Mouse (Mus musculus): ENCODE measurements at regions not wholly inside any gene's neighbourhood (a gene's known extent, or its start where the extent isn't known, plus 50 kb on each side); places are given as distances from the start of the nearest gene placed in this dataset.

DNA sequence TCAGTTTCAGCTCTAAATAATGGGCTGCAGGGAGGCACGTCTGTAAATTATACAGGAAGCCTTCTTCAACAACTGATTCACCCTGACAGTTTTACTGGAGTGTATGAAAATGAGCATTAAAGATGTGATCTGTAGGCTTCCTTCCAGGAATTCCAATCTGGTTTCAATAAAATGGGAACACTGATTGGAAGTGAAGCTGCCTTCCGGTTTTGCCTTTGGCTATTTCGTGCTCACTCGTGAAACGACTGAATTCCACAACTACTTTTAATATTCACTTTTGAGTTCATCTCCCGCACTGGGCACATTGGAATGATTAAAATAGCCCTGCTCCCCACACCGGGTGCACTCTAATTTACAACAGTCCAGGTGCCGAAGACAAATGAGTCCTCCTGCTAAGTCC is 286.2 kb upstream of the Mki67 start:
- 63% methylated on average over 8 of the region's 8 CpGs for WGBS (ENCODE audit: insufficient replicate concordance)
- no peak for DNase-seq
- Histone ChIP-seq H3K27me3 (peaks cover 7% of the 10 kb centered on the region; the same call in 1 of the 2 replicates), H3K4me2 (no peak overlapping the region), H3K9me3 (replicated peaks) (no peaks in the 10 kb centered on the region), H3K4me1 (replicated peaks) (no peaks in the 10 kb centered on the region), H3K36me3 (no peaks in the 10 kb centered on the region), H3K27ac (no peak overlapping the region), H3K4me3 (replicated peaks) (no peak overlapping the region), H3K9ac (no peak overlapping the region)
- ATAC-seq (ENCODE audit: low read depth), result no peak

DNA sequence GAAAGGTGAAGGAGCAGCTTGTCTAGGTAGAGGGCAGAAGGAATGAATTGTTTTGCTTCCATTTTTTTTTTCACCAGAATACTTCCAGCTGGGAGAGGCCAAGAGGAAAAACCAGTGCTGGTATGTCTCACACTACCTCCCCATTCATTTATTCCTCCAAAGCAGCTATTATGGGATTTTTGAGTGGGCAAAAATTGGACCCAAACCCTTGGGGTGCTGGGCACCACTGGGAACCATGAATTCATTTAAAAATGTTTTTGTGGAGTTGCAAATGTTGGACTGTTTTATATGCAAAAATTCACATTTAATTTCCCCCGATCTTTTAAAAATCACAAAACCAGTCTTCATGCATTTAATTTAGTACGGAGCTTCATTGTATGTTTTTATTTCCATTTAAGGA is 287.1 kb upstream of the Mki67 start:
- H3K27ac ChIP-seq, result no peak overlapping the region
- WGBS (ENCODE audit: insufficient replicate concordance), result 75% methylated on average over 2 of the region's 2 CpGs

DNA sequence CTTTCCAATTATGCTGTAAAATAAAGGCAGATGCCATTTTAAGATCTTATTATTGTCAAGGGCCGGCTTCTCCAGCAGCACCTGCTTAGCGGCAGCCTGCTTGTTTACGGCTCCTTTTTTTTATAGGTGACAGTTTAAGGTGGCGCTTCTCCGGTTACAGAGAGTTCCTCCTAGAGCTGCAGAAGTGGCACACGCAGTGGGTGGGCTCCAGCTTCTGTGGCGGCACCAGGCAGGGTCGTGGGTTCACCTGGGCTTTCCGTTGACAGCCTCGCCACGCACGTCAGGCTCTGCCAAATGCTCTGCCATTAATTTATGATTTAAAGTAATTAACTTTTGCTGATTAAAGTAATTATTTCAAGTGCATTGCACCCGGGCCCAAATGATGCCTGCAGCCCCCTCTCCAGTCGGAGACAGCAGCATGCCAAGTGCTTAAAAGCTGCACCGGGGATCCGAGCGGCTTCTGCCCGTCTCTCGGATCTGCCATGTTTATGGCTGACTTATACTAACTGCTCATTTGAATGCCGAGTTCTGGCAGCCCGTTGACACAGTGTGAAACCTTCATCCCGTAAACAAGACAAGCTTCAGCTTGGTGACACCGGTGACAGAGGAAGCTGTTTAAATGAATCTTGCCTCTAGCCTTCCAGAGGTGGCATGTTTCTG is 291.8 kb upstream of the Mki67 start:
- H3K27ac ChIP-seq, result no peak overlapping the region
- H3K4me3 ChIP-seq (replicated peaks), result no peak overlapping the region
- H3K9me3 ChIP-seq (replicated peaks), result no peaks in the 10 kb centered on the region
- DNase-seq, result no peak
- ATAC-seq (ENCODE audit: low read depth), result no peak
- WGBS (ENCODE audit: insufficient replicate concordance), result 31% methylated on average over 23 of the region's 23 CpGs
- peaks cover 21% of the 10 kb centered on the region for H3K27me3 ChIP-seq
- H3K4me2 ChIP-seq, result no peak overlapping the region
- H3K4me1 ChIP-seq (replicated peaks), result no peaks in the 10 kb centered on the region
- H3K9ac ChIP-seq, result no peak overlapping the region
- no peaks in the 10 kb centered on the region for H3K36me3 ChIP-seq

More for the DNA sequence above, 287.1 kb upstream of the Mki67 start:
- peaks cover 14% of the 10 kb centered on the region; the same call in 1 of the 2 replicates for H3K27me3 ChIP-seq
- no peak overlapping the region for H3K4me3 ChIP-seq (replicated peaks)
- H3K9me3 ChIP-seq (replicated peaks), result no peaks in the 10 kb centered on the region
- ATAC-seq (ENCODE audit: low read depth) (no peak), DNase-seq (no peak)
- no peak overlapping the region for H3K4me2 ChIP-seq
- no peaks in the 10 kb centered on the region for H3K4me1 ChIP-seq (replicated peaks)
- no peaks in the 10 kb centered on the region for H3K36me3 ChIP-seq
- no peak overlapping the region for H3K9ac ChIP-seq

DNA sequence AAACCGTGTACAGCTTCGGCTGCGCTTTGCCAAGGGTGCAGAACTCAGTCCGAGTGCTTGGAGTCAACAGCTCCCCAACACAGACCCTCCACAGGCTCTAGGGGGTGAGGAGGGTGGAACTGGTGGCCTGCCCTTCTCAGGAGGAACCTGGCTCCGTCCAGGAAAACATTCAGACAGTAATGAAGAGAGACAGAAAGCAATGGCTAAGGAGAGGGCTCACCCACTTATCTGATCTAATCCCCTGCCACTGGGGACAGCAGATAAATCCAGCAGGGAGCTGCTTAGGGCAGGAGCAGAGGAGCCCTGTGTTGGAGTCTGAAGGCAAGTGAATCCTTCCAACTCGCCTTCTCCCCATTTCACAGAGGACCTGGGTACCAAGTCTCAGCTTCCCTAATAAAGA is 292.3 kb upstream of the Mki67 start:
- Histone ChIP-seq H3K4me2 (no peak overlapping the region), H3K9me3 (replicated peaks) (no peaks in the 10 kb centered on the region), H3K4me3 (replicated peaks) (no peak overlapping the region), H3K4me1 (replicated peaks) (no peaks in the 10 kb centered on the region), H3K27ac (no peak overlapping the region), H3K9ac (no peak overlapping the region), H3K36me3 (no peaks in the 10 kb centered on the region), H3K27me3 (peaks cover 21% of the 10 kb centered on the region)
- no peak for DNase-seq
- no peak for ATAC-seq (ENCODE audit: low read depth)
- 34% methylated on average over 6 of the region's 6 CpGs for WGBS (ENCODE audit: insufficient replicate concordance)

GRCm38 (mm10) chr7:136010013-136010412 is 293.9 kb upstream of the Mki67 start:
- Histone ChIP-seq H3K27me3 (peaks cover 21% of the 10 kb centered on the region), H3K9ac (no peak overlapping the region), H3K4me1 (replicated peaks) (no peaks in the 10 kb centered on the region), H3K4me3 (replicated peaks) (no peak overlapping the region), H3K27ac (no peak overlapping the region), H3K9me3 (replicated peaks) (no peaks in the 10 kb centered on the region), H3K4me2 (no peak overlapping the region), H3K36me3 (no peaks in the 10 kb centered on the region)
- no peak for ATAC-seq (ENCODE audit: low read depth)
- DNase-seq, result no peak
- WGBS (ENCODE audit: insufficient replicate concordance), result 42% methylated on average over 7 of the region's 7 CpGs

DNA sequence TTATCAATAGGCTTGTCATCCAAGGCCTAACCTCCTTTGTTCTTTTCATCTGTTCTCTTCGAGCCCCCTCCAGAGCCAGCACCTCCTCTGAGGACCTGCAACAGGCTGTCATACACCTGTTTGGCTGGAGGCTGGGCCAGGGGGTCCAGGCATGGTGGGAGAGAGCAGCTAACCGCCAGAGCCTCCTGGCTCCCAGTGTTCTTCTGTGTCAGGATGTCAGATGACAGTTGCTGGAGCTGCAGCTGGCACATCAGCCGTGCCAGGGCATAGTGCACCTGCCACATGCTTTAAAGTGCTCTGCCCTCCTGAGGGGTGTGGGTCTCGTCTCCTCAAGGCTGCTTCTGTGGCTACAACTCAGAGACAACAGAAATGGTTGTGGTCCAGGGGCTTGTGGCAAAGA is 298.5 kb upstream of the Mki67 start:
- no peaks in the 10 kb centered on the region for H3K36me3 ChIP-seq
- no peak overlapping the region for H3K4me2 ChIP-seq
- H3K4me1 ChIP-seq (replicated peaks), result no peaks in the 10 kb centered on the region
- no peaks in the 10 kb centered on the region for H3K27me3 ChIP-seq
- no peak for DNase-seq
- WGBS (ENCODE audit: insufficient replicate concordance), result 39% methylated on average over 4 of the region's 4 CpGs
- no peaks in the 10 kb centered on the region for H3K9me3 ChIP-seq (replicated peaks)
- no peak overlapping the region for H3K9ac ChIP-seq
- no peak overlapping the region for H3K27ac ChIP-seq
- H3K4me3 ChIP-seq (replicated peaks), result no peak overlapping the region
- no peak for ATAC-seq (ENCODE audit: low read depth)

DNA sequence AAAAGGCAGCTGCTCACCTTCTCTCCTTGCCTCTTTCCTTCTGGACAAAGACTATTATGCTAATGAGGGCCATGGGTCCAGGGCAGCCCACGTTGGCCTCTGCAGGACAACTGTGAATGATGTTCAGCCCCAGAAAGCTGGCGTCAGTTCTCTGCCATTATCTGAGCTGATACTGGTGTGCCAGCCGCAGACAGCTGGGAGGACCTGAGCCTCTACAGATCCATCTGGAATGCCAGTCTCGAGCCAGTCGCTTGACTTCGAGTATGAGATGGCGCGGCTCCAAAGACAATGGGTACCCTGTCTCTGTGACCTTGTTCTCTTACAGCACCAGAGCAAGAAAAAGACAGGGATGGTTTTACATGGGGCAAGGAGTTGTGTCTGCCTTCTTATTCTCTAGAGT is 300.8 kb upstream of the Mki67 start:
- Histone ChIP-seq H3K9ac (no peak overlapping the region), H3K4me1 (replicated peaks) (no peaks in the 10 kb centered on the region), H3K27me3 (no peaks in the 10 kb centered on the region), H3K36me3 (no peaks in the 10 kb centered on the region), H3K27ac (no peak overlapping the region), H3K9me3 (replicated peaks) (no peaks in the 10 kb centered on the region), H3K4me3 (replicated peaks) (no peak overlapping the region), H3K4me2 (no peak overlapping the region)
- ATAC-seq (ENCODE audit: low read depth), result no peak
- WGBS (ENCODE audit: insufficient replicate concordance), result 74% methylated on average over 8 of the region's 8 CpGs
- DNase-seq, result no peak

- no peak overlapping the region for H3K4me2 ChIP-seq
Observed at GRCm38 (mm10) chr7:136020577-136020976, 304.4 kb upstream of the Mki67 start.

GRCm38 (mm10) chr7:136021071-136021470 is 304.9 kb upstream of the Mki67 start:
- Histone ChIP-seq H3K4me2 (no peak overlapping the region), H3K9ac (no peak overlapping the region), H3K4me1 (replicated peaks) (no peaks in the 10 kb centered on the region), H3K9me3 (replicated peaks) (no peaks in the 10 kb centered on the region), H3K36me3 (no peaks in the 10 kb centered on the region), H3K27ac (no peak overlapping the region), H3K27me3 (no peaks in the 10 kb centered on the region), H3K4me3 (replicated peaks) (no peak overlapping the region)
- 36% methylated on average over 2 of the region's 2 CpGs for WGBS (ENCODE audit: insufficient replicate concordance)
- DNase-seq (no peak), ATAC-seq (ENCODE audit: low read depth) (no peak)

More at GRCm38 (mm10) chr7:136020577-136020976, 304.4 kb upstream of the Mki67 start:
- no peak overlapping the region for H3K9ac ChIP-seq
- no peaks in the 10 kb centered on the region for H3K27me3 ChIP-seq
- H3K4me1 ChIP-seq (replicated peaks), result no peaks in the 10 kb centered on the region
- DNase-seq (no peak), ATAC-seq (ENCODE audit: low read depth) (no peak)
- H3K36me3 ChIP-seq, result no peaks in the 10 kb centered on the region
- H3K27ac ChIP-seq, result no peak overlapping the region
- 57% methylated on average over 7 of the region's 7 CpGs for WGBS (ENCODE audit: insufficient replicate concordance)
- H3K9me3 ChIP-seq (replicated peaks), result no peaks in the 10 kb centered on the region
- H3K4me3 ChIP-seq (replicated peaks), result no peak overlapping the region

DNA sequence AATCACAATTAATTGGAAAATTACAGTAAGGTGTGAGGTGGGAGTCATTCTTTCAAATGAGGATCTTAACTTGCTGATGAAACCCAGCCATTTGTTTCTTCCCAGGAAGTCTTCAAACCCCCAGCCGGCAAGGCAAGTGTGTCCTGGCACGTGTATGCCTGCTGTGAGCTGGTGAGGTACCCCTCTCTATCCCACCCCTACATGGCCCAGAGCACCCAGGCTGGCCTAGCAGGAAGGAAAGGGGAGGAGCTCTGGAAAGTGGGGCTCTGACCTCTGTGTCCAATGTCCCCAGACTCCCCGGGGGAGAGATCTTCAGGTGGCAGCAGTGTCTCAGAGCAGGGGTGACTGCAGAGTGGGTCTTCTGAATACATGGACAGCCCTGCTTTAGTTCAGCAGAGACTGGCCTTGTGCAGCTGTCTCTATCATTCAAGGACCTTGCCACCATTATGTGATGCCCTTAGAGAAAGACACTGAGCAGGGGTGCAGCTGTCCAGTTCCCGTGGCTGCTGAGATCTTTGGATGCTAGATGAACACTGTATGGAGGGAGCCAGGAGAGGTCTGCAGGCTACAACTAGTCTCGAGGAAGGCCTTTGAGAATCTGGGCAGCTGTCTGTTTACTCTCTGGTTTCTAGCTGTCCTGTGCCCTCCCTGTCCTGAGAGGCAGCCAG is 306.8 kb upstream of the Mki67 start:
- H3K9me3 ChIP-seq (replicated peaks), result no peaks in the 10 kb centered on the region
- no peak overlapping the region for H3K27ac ChIP-seq
- ATAC-seq (ENCODE audit: low read depth), result no peak
- H3K4me1 ChIP-seq (replicated peaks), result no peaks in the 10 kb centered on the region
- H3K9ac ChIP-seq, result no peak overlapping the region
- no peaks in the 10 kb centered on the region for H3K36me3 ChIP-seq
- WGBS (ENCODE audit: insufficient replicate concordance), result 32% methylated on average over 5 of the region's 5 CpGs
- H3K4me2 ChIP-seq, result no peak overlapping the region
- no peak overlapping the region for H3K4me3 ChIP-seq (replicated peaks)
- no peak for DNase-seq
- no peaks in the 10 kb centered on the region for H3K27me3 ChIP-seq

DNA sequence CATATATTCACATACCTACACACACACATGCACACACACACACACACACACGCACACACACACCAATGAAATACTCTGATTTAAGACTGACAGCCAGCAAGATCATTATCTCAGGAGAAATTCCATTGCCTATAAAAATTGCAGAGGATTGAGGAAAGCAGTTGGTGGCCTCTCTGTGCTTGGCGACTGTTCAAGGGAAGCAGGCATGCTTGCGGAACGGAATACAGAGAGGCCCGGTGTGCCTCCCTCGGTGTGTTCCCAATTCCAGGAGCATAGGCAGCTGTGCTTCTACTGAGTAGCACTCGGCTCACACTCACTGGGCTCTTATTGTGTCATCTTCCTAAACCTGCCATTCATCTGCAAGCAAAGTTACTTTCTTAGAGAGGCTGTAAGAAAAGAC is 310.3 kb upstream of the Mki67 start:
- ATAC-seq (ENCODE audit: low read depth), result no peak

DNA sequence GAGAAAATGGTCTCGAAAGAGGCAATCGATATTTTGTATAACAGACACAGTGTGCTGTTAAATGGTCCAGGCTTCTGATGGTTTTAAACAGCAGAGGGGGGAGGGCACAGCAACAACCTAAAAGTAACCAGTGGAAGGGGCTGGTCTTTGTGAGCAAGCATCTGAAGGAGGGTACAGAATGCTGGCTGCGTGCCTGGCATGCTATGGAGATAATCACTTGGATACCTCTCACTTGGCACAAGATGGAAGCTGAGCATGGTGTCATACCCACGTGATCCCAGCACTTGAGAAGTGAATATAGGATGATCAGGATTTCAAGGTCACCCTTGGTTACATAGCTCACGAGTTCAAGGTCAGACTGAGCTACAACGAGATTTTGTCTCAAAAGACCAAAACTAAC is 315.9 kb upstream of the Mki67 start:
- WGBS (ENCODE audit: insufficient replicate concordance), result 56% methylated on average over 6 of the region's 6 CpGs
- no peak overlapping the region for H3K27ac ChIP-seq

More for the DNA sequence above, 310.3 kb upstream of the Mki67 start:
- Histone ChIP-seq H3K4me1 (replicated peaks) (no peaks in the 10 kb centered on the region), H3K27me3 (no peaks in the 10 kb centered on the region), H3K4me2 (no peak overlapping the region), H3K9ac (no peak overlapping the region), H3K27ac (no peak overlapping the region), H3K36me3 (no peaks in the 10 kb centered on the region), H3K9me3 (replicated peaks) (no peaks in the 10 kb centered on the region), H3K4me3 (replicated peaks) (no peak overlapping the region)
- DNase-seq, result no peak
- WGBS (ENCODE audit: insufficient replicate concordance), result 76% methylated on average over 7 of the region's 7 CpGs

More for the DNA sequence above, 315.9 kb upstream of the Mki67 start:
- H3K4me3 ChIP-seq (replicated peaks), result no peak overlapping the region
- no peaks in the 10 kb centered on the region for H3K27me3 ChIP-seq
- no peaks in the 10 kb centered on the region for H3K9me3 ChIP-seq (replicated peaks)
- H3K4me1 ChIP-seq (replicated peaks), result no peaks in the 10 kb centered on the region
- no peak overlapping the region for H3K4me2 ChIP-seq
- DNase-seq, result no peak
- H3K9ac ChIP-seq, result no peak overlapping the region
- no peak for ATAC-seq (ENCODE audit: low read depth)
- H3K36me3 ChIP-seq, result no peaks in the 10 kb centered on the region
